Mouse (Mus musculus) embryonic facial prominence, embryonic 15.5 days (tissue): ENCODE results near the gene Piga. TPM values are rescaled to one million over a fixed set of nuclear protein-coding genes. Genes with fewer than 3 reads are reported as not detected.

Experiments used
- ATAC-seq: fragments of 200-750 bp; cut with Nextera tagmentation; 2 replicates; pipeline ENCODE4 v1.8.0; 2017; ENCODE audit warnings: low read depth, moderate TSS enrichment; ENCODE audit not compliant: insufficient number of reproducible peaks, low FRiP score, low TSS enrichment
- H3K27ac ChIP-seq: fragments of 300-500 bp; sonication (generic); replicated peaks from 2 replicates; pipeline ENCODE4 v1.5.1; 2015; ENCODE audit warnings: mild to moderate bottlenecking, inconsistent platforms
- H3K27me3 ChIP-seq: fragments of 300-500 bp; sonication (generic); 2 replicates; pipeline ENCODE4 v1.6.1; 2015; ENCODE audit warnings: inconsistent platforms
- H3K36me3 ChIP-seq: fragments of 300-500 bp; sonication (generic); 2 replicates; pipeline ENCODE4 v1.6.1; 2015; ENCODE audit warnings: mild to moderate bottlenecking, inconsistent platforms
- H3K4me1 ChIP-seq: fragments of 300-500 bp; sonication (generic); 2 replicates; pipeline ENCODE4 v1.6.1; 2015; ENCODE audit warnings: inconsistent platforms
- H3K4me2 ChIP-seq: fragments of 300-500 bp; sonication (generic); replicated peaks from 2 replicates; pipeline ENCODE4 v1.6.1; 2015; ENCODE audit warnings: mild to moderate bottlenecking, inconsistent platforms
- H3K4me3 ChIP-seq: fragments of 300-500 bp; sonication (generic); replicated peaks from 2 replicates; pipeline ENCODE4 v1.5.1; 2015; ENCODE audit warnings: mild to moderate bottlenecking, inconsistent platforms
- H3K9ac ChIP-seq: fragments of 300-500 bp; sonication (generic); 2 replicates; pipeline ENCODE4 v1.6.1; 2015; ENCODE audit warnings: inconsistent platforms
- H3K9me3 ChIP-seq: fragments of 300-500 bp; sonication (generic); replicated peaks from 2 replicates; pipeline ENCODE4 v1.6.1; 2016; ENCODE audit warnings: inconsistent platforms
- WGBS: fragments of 180-500 bp; shearing (Covaris S2); methylation state at CpG from one replicate; pipeline ENCODE4 v1.1.7; 2015; 5-methylcytosine and 5-hydroxymethylcytosine counted together
- polyA plus RNA-seq: library from polyadenylated mRNA; unstranded; fragments of >200 nt; fragmentation: Nextera tagmentation; extraction: Ambion mirVana; gene quantifications from 2 replicates; pipeline ENCODE4 v1.2.1, GENCODE M21; 2015

The Piga gene
- polyA plus RNA-seq, 1 experiment from 2014 or later, result 12.7 TPM

DNA sequence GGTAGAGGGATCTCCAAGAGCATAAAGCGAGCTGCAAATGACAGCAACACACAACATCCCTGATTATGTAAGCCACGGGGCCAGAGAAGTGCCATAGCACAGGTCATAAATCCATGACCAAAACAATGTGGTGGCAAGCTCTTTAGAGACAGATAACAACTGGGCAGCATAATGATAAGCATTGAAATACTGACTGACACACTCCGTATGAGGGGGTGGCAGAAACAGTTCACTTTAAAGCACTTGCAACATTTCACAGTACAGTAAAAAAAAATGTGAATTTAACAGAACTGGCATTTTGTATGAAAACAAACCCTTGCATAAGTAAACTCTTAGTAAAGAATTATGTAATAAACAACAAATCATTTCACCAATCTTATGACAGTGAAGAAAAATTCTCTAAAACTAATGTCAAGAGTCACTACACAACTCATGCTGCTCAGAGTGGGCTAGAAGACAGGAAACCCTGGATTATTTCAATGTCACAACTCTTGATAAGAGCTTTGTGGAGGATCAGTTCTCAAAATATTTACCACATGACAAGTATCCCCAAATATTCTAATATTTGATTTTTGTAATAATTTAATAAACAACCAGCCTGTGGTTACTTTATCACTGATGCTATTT, 11.2 kb upstream of the Piga start:
- Histone ChIP-seq H3K4me3 (no peak overlapping the region), H3K4me1 (no peaks in the 10 kb centered on the region), H3K36me3 (no peaks in the 10 kb centered on the region), H3K27me3 (no peaks in the 10 kb centered on the region), H3K9ac (no peak overlapping the region), H3K4me2 (no peak overlapping the region), H3K27ac (no peak overlapping the region), H3K9me3 (no peaks in the 10 kb centered on the region)
- 79% methylated on average over 3 of the region's 3 CpGs for WGBS
- ATAC-seq, result no peak

DNA sequence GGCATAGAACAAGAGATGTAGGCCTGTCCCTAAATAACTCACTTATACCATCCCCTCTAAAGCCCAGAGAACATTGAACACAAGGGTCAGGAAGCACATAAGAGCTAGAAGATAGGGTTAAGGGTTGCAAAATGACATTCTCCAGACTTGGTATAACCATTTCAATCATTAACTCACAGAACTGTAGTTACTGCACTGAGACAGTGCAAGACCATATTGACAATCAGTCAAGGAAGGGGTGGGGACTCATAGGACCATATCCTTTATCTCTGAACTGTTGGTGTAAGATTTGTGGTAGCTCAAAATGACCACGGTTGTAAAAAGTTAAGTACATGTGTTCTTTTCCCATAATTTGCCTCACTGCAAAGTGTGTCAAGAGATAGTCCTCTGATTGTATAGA, 9.0 kb upstream of the Piga start:
- no peaks in the 10 kb centered on the region for H3K4me1 ChIP-seq
- no peaks in the 10 kb centered on the region for H3K9me3 ChIP-seq
- 89% methylated on average over 1 of the region's 1 CpGs for WGBS
- H3K4me2 ChIP-seq, result no peak overlapping the region
- no peaks in the 10 kb centered on the region for H3K27me3 ChIP-seq
- H3K4me3 ChIP-seq, result no peak overlapping the region
- no peak overlapping the region for H3K27ac ChIP-seq
- H3K9ac ChIP-seq, result no peak overlapping the region
- no peaks in the 10 kb centered on the region for H3K36me3 ChIP-seq
- no peak for ATAC-seq

DNA sequence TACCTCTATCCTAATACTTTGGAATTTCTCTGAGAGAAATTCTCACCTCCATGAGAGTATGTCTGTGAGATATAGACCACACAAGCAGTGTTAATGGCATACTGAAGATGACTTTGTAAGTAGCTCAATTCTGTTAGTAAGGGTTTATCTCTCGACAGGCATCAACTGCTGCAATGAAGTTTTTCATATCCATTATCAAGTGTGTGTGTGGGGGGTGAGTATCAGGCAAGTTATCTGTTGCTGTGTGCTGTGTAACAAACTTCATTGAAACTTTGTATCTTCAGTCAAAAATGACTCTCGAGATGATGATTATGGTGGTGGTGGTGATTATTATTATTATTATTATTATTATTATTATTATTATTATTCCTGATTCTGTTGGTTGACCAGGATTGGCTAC, 2.8 kb upstream of the Piga start:
- Histone ChIP-seq H3K36me3 (no peaks in the 10 kb centered on the region), H3K9ac (no peak overlapping the region), H3K27ac (no peak overlapping the region), H3K4me1 (no peaks in the 10 kb centered on the region), H3K9me3 (no peaks in the 10 kb centered on the region), H3K4me3 (no peak overlapping the region), H3K4me2 (no peak overlapping the region), H3K27me3 (no peaks in the 10 kb centered on the region)
- ATAC-seq, result no peak
- 74% methylated on average over 2 of the region's 2 CpGs for WGBS

DNA sequence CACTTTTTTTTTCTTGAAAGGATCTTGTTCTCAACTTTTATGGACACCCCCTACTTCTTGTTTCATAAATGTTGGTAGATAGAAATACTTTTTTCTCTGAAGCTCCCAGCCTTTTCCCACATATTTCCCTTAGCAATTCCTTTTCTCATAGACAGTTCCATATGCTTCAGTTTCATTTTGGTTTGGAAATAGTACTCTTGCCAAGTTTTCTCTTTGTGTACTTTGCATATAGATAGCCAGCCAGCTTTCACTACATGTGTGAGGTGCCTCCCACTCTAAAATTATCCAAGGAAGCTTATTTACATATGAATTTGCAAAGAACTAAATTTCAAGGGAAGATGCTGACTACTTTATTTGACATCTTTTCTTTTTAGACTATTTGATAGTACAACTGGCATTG, 1.6 kb upstream of the Piga start:
- Histone ChIP-seq H3K9ac (no peak overlapping the region), H3K4me3 (no peak overlapping the region), H3K27ac (no peak overlapping the region), H3K4me2 (no peak overlapping the region), H3K9me3 (no peaks in the 10 kb centered on the region), H3K4me1 (no peaks in the 10 kb centered on the region), H3K27me3 (no peaks in the 10 kb centered on the region), H3K36me3 (peaks cover 4% of the 10 kb centered on the region; the same call in 1 of the 2 replicates)
- no peak for ATAC-seq

DNA sequence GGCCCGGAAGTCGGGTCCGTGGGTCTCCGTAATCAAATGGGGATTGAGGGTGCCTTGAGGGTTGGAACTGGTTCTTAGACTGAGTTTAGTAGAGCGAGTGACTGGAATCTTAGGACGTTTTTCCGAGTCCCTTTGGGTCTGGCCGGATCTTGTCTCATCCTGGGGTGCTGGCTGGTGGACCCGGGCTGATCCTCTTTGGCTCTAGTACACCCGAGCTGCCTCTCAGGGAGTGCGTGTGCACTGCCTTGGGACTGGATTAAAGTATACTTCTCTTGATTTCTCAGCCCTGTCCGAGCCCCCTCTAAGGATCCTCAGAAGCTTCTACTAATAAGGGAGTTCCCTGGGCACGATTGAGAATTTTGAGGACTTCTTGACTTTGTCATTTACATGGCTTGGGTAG, 368 bp downstream of the Piga start:
- Histone ChIP-seq H3K4me2 (peak overlapping the region; percentile 50), H3K4me3 (peak overlapping the region; percentile 59), H3K9ac (peak overlapping the region; percentile 54), H3K4me1 (no peaks in the 10 kb centered on the region), H3K36me3 (peaks cover 5% of the 10 kb centered on the region; the same call in 1 of the 2 replicates), H3K27me3 (no peaks in the 10 kb centered on the region), H3K27ac (peak overlapping the region; percentile 76), H3K9me3 (no peaks in the 10 kb centered on the region)
- WGBS, result 15% methylated on average over 13 of the region's 13 CpGs
- peak; percentile 5 for ATAC-seq

GRCm38 (mm10) chrX:164420518-164420917, 931 bp downstream of the Piga start:
- peak overlapping the region; percentile 59 for H3K4me3 ChIP-seq
- no peaks in the 10 kb centered on the region for H3K9me3 ChIP-seq
- 61% methylated on average over 3 of the region's 3 CpGs for WGBS
- no peak overlapping the region for H3K9ac ChIP-seq
- no peaks in the 10 kb centered on the region for H3K27me3 ChIP-seq
- H3K36me3 ChIP-seq, result peaks cover 5% of the 10 kb centered on the region; the same call in 1 of the 2 replicates
- H3K4me2 ChIP-seq, result peak overlapping the region; percentile 50
- no peak overlapping the region for H3K27ac ChIP-seq
- ATAC-seq, result no peak
- no peaks in the 10 kb centered on the region for H3K4me1 ChIP-seq

DNA sequence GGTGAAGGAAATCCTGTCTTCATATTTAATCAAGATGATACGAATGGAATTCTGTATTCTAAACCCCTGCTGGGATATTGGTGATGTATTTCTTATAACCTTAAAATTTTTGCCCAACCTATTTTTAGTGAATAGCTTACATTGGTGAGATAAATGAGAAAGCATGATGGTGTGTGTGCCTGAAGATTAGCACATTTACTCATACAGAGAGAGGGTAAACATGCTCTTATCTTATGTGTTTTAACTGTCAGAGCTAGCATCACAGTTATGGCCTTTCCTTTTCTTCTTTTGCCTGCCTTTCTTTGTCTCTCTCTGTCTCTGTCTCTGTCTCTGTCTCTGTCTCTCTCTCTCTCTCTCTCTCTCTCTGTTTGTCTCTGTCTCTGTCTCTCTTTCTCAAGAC, 5.2 kb downstream of the Piga start:
- Histone ChIP-seq H3K9me3 (no peaks in the 10 kb centered on the region), H3K4me1 (no peaks in the 10 kb centered on the region), H3K9ac (no peak overlapping the region), H3K27me3 (no peaks in the 10 kb centered on the region), H3K36me3 (peaks cover 5% of the 10 kb centered on the region; the same call in 1 of the 2 replicates), H3K4me3 (no peak overlapping the region), H3K4me2 (no peak overlapping the region), H3K27ac (no peak overlapping the region)
- no peak for ATAC-seq
- whole genome bisulfite sequencing, result 87% methylated on average over 1 of the region's 1 CpGs

DNA sequence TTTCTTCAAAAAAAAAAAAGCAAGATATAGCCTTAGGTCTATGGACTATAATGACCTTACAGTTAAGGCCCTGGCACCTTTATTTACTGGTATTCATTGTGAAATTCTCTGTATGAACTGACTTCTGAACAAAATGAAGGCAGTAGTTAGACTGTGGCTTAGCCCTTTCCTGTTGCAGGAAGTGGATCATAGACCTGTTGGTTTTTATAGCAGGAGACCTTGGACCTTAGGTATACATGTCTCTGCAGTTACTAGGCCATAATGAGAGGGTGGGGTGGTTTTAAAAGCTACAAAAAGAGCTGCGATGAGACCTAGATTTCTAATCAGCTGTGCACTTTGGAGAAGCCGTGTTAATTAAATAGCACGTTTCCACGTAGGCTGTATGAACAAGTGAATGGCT, 7.7 kb downstream of the Piga start:
- Histone ChIP-seq H3K4me3 (no peak overlapping the region), H3K27ac (no peak overlapping the region), H3K27me3 (no peaks in the 10 kb centered on the region), H3K9ac (no peak overlapping the region), H3K4me2 (no peak overlapping the region), H3K4me1 (no peaks in the 10 kb centered on the region), H3K36me3 (peaks cover 13% of the 10 kb centered on the region; the same call in 1 of the 2 replicates), H3K9me3 (no peaks in the 10 kb centered on the region)
- 85% methylated on average over 4 of the region's 4 CpGs for WGBS
- ATAC-seq, result no peak

- no peak overlapping the region for H3K9ac ChIP-seq
- no peak overlapping the region for H3K4me3 ChIP-seq
- no peak for ATAC-seq
- H3K9me3 ChIP-seq, result no peaks in the 10 kb centered on the region
- H3K27ac ChIP-seq, result no peak overlapping the region
- no peaks in the 10 kb centered on the region for H3K4me1 ChIP-seq
- WGBS, result 78% methylated on average over 2 of the region's 2 CpGs
- no peak overlapping the region for H3K4me2 ChIP-seq
- H3K27me3 ChIP-seq, result no peaks in the 10 kb centered on the region
- peaks cover 8% of the 10 kb centered on the region; the same call in 1 of the 2 replicates for H3K36me3 ChIP-seq
Observed at GRCm38 (mm10) chrX:164428224-164428623, 8.6 kb downstream of the Piga start.

DNA sequence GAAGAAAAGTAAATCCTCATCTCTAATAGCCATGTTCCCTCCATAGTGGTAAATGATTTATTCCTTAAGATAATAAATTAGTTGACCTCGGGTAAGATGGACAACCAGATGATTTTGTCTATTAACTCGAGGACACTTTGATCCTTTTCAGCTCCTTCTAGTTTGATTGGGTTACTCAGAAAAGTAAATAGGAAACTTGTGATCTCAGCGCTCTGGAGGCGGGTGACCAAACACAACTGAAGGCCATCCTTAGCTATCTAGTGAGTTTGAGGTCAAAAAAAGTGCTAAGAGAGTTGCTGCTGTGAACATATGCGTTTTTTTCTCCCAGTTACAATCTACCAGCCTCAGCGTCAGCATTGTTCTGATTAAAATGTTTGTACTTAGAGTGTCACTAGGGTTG, 11.0 kb downstream of the Piga start:
- H3K27me3 ChIP-seq, result no peaks in the 10 kb centered on the region
- ATAC-seq, result no peak
- H3K4me2 ChIP-seq, result no peak overlapping the region
- no peak overlapping the region for H3K27ac ChIP-seq
- H3K9ac ChIP-seq, result no peak overlapping the region
- no peak overlapping the region for H3K4me3 ChIP-seq
- H3K9me3 ChIP-seq, result no peaks in the 10 kb centered on the region
- peaks cover 8% of the 10 kb centered on the region; the same call in 1 of the 2 replicates for H3K36me3 ChIP-seq
- 86% methylated on average over 6 of the region's 6 CpGs for WGBS
- H3K4me1 ChIP-seq, result no peaks in the 10 kb centered on the region

- H3K4me3 ChIP-seq, result no peak overlapping the region
- WGBS, result 90% methylated on average over 2 of the region's 2 CpGs
- no peak for ATAC-seq
Observed at GRCm38 (mm10) chrX:164431133-164431532, 11.5 kb downstream of the Piga start.

DNA sequence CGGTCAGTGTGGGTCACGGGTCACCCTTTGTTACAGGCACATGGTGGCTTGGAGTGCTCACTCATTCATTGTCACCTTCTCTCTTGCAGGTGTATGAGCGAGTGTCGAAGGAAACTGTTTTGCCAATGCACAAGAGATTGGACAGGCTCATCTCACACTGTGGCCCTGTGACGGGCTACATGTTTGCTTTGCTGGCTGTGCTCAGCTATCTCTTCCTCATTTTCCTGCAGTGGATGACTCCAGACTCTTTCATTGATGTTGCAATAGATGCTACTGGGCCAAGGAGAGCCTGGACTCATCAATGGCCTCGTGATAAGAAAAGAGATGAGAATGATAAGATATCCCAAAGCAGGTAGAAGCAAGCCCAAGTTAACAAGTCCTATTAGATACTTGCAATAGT, 12.0 kb downstream of the Piga start:
- Histone ChIP-seq H3K36me3 (peaks cover 8% of the 10 kb centered on the region; the same call in 1 of the 2 replicates), H3K4me1 (no peaks in the 10 kb centered on the region)
- no peak for ATAC-seq

More at GRCm38 (mm10) chrX:164431133-164431532, 11.5 kb downstream of the Piga start:
- H3K27me3 ChIP-seq, result no peaks in the 10 kb centered on the region
- H3K9me3 ChIP-seq, result no peaks in the 10 kb centered on the region
- no peak overlapping the region for H3K4me2 ChIP-seq
- H3K27ac ChIP-seq, result no peak overlapping the region
- peaks cover 8% of the 10 kb centered on the region; the same call in 1 of the 2 replicates for H3K36me3 ChIP-seq
- no peaks in the 10 kb centered on the region for H3K4me1 ChIP-seq
- H3K9ac ChIP-seq, result no peak overlapping the region

More for the DNA sequence above, 12.0 kb downstream of the Piga start:
- no peak overlapping the region for H3K9ac ChIP-seq
- H3K4me2 ChIP-seq, result no peak overlapping the region
- no peaks in the 10 kb centered on the region for H3K27me3 ChIP-seq
- H3K4me3 ChIP-seq, result no peak overlapping the region
- no peak overlapping the region for H3K27ac ChIP-seq
- whole genome bisulfite sequencing, result 89% methylated on average over 6 of the region's 6 CpGs
- H3K9me3 ChIP-seq, result no peaks in the 10 kb centered on the region
